Mouse (Mus musculus): ENCODE data around the gene Mgrn1.
A peak's percentile ranks its signal among the peaks of the same experiment; 100 is the strongest.

GRCm38 (mm10) chr16:4979755-4980380 lies 93.8 kb downstream of the Mgrn1 start:
- peak; percentile 58 to 79 (median 74) for TF ChIP-seq CTCF (IDR thresholded peaks at IDR 0.05 in 2 of 3, conservative IDR thresholded peaks at IDR 0.05 in 1 of 3; ENCODE audit: control insufficient read depth in 1 of 3, insufficient read depth in 1 of 3, low read depth in 2 of 3, low read length in 3 of 3, poor library complexity in 1 of 3, severe bottlenecking in 1 of 3)
- no peak for TF ChIP-seq POLR2AphosphoS5 (IDR thresholded peaks at IDR 0.05; ENCODE audit: borderline replicate concordance, low read depth, low read length)
- TF ChIP-seq TAL1 (IDR thresholded peaks at IDR 0.05; ENCODE audit: low read length) = no peak
- no peak for TF ChIP-seq ELF1 (IDR thresholded peaks at IDR 0.05; ENCODE audit: low read depth, low read length)
- TF ChIP-seq MAZ (IDR thresholded peaks at IDR 0.05; ENCODE audit: low read depth, low read length) = no peak
- TF ChIP-seq CHD2 (IDR thresholded peaks at IDR 0.05; ENCODE audit: low read length) = no peak
- peak; percentile 54; the same call in 1 of the 2 replicates for TF ChIP-seq ZC3H11A (IDR thresholded peaks at IDR 0.05; ENCODE audit: low read depth, low read length)
- TF ChIP-seq TBP (IDR thresholded peaks at IDR 0.05; ENCODE audit: low read depth, low read length) = no peak
- no peak for TF ChIP-seq UBTF (IDR thresholded peaks at IDR 0.05; ENCODE audit: borderline replicate concordance, insufficient read depth, low read depth, low read length)
- TF ChIP-seq POLR2A (IDR thresholded peaks at IDR 0.05; ENCODE audit: control insufficient read depth in 1 of 2, insufficient read depth in 1 of 2, low read depth in 1 of 2, low read length in 2 of 2, poor library complexity in 1 of 2) = no peak
- TF ChIP-seq TCF12 (IDR thresholded peaks at IDR 0.05; ENCODE audit: low read depth, low read length) = no peak
- no peak for TF ChIP-seq USF2 (IDR thresholded peaks at IDR 0.05; ENCODE audit: borderline replicate concordance in 1 of 2, insufficient read depth in 1 of 2, low read depth in 1 of 2, low read length in 2 of 2)
- TF ChIP-seq BHLHE40 (IDR thresholded peaks at IDR 0.05; ENCODE audit: borderline replicate concordance, low read depth, low read length) = no peak
